Mouse (Mus musculus): ENCODE data around the gene Rtkn.

- no peak for TF ChIP-seq CTCF (conservative IDR thresholded peaks at IDR 0.05 in 1 of 2, IDR thresholded peaks at IDR 0.05 in 1 of 2; ENCODE audit: low read depth in 2 of 2, low read length in 2 of 2)
- no peak for TF ChIP-seq MYC (IDR thresholded peaks at IDR 0.05; ENCODE audit: low read depth, low read length)
- TF ChIP-seq POLR2A (IDR thresholded peaks at IDR 0.05; ENCODE audit: low read depth, low read length): no peak; the same call in 1 of the 2 replicates
- no peak for TF ChIP-seq POLR2AphosphoS2 (IDR thresholded peaks at IDR 0.05; ENCODE audit: low read depth, low read length)
- TF ChIP-seq MXI1 (IDR thresholded peaks at IDR 0.05; ENCODE audit: low read depth, low read length): no peak
- no peak for TF ChIP-seq ELF1 (IDR thresholded peaks at IDR 0.05; ENCODE audit: low read depth, low read length)
- no peak for TF ChIP-seq RCOR1 (conservative IDR thresholded peaks at IDR 0.05; ENCODE audit: low read depth, low read length)
- no peak for TF ChIP-seq CHD2 (IDR thresholded peaks at IDR 0.05; ENCODE audit: low read length)
- TF ChIP-seq MAX (IDR thresholded peaks at IDR 0.05; ENCODE audit: low read length): no peak
- TF ChIP-seq MAZ (IDR thresholded peaks at IDR 0.05; ENCODE audit: low read depth, low read length): no peak
Observed at GRCm38 (mm10) chr6:83117165-83117438, 18.2 kb upstream of the Rtkn start.

All from CH12.LX (cell line).